Mouse (Mus musculus): Measurements from ENCODE around the gene Fkbp1a. TPM values are rescaled to one million over a fixed set of nuclear protein-coding genes. Genes with fewer than 3 reads are reported as not detected.

Gene Fkbp1a
- polyA plus RNA-seq, 1 experiment from 2014 or later, result 710 TPM

DNA sequence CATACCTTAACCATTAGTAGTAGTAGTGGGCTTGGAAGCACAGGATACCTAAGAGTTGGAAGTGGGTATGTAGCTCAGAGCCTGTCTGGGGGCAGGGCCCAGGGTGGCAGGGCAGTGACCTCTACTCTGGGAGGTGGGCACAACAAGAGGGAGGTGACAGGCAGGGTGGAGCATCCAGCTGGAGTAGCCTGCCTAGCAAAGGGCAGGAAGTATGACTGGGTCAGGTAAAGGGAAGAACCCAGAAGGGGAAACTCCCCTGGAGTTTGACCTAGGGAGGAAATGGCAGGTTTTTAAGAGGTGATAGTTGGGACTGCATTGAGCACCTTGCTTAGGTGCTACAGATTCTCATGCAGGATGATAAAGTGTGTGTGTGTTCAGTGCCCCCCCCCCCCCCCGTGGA, 38.7 kb downstream of the Fkbp1a start:
- no peak for DNase-seq (ENCODE audit: low spot score)

DNA sequence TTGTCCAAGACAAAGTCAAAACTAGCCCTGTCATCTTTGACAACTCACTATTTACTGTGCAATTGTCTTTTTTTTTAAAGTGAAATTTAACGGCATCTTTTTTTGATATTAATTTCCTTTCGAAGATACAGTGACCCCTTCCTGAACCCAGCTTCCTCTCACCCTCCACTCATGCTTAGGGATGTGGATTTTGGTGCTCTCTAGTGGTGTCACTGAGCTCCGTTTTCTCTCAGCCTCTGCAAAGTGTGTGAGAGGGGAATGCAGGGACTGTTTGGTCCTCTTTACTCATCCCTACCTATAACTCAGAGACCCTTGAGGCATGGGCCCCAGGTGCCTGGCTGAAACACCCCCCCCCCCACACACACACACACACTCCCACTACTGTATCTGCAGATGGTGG, 43.7 kb downstream of the Fkbp1a start:
- H3K36me3 ChIP-seq (ENCODE audit: control insufficient read depth, insufficient read depth, low read length), result no peaks in the 10 kb centered on the region
- H3K4me1 ChIP-seq (replicated peaks; ENCODE audit: control insufficient read depth, insufficient read depth, low read length), result no peaks in the 10 kb centered on the region
- no peaks in the 10 kb centered on the region for H3K9me3 ChIP-seq (ENCODE audit: control insufficient read depth, low read length)
- DNase-seq (ENCODE audit: low spot score) (no peak), ATAC-seq (replicated peaks; ENCODE audit: low FRiP score, low TSS enrichment, low read depth) (no peak)
- no peak overlapping the region for H3K4me3 ChIP-seq (ENCODE audit: low read depth, low read length)
- no peaks in the 10 kb centered on the region for H3K27me3 ChIP-seq (replicated peaks; ENCODE audit: control insufficient read depth, insufficient read depth, low read length)
- no peak overlapping the region for H3K27ac ChIP-seq (ENCODE audit: low read depth)
- no peak overlapping the region for H3K9ac ChIP-seq (ENCODE audit: low read length)
- WGBS, result 39% methylated on average over 3 of the region's 3 CpGs
- H3K4me2 ChIP-seq (ENCODE audit: low read length), result no peak overlapping the region

More for the DNA sequence above, 38.7 kb downstream of the Fkbp1a start:
- H3K27me3 ChIP-seq (replicated peaks; ENCODE audit: control insufficient read depth, insufficient read depth, low read length), result no peaks in the 10 kb centered on the region
- no peak overlapping the region for H3K4me3 ChIP-seq (ENCODE audit: low read depth, low read length)
- no peak overlapping the region for H3K9ac ChIP-seq (ENCODE audit: low read length)
- H3K4me2 ChIP-seq (ENCODE audit: low read length), result no peak overlapping the region
- ATAC-seq (replicated peaks; ENCODE audit: low FRiP score, low TSS enrichment, low read depth), result no peak
- whole genome bisulfite sequencing, result 17% methylated on average over 1 of the region's 1 CpGs
- no peak overlapping the region for H3K27ac ChIP-seq (ENCODE audit: low read depth)
- no peaks in the 10 kb centered on the region for H3K36me3 ChIP-seq (ENCODE audit: control insufficient read depth, insufficient read depth, low read length)
- H3K4me1 ChIP-seq (replicated peaks; ENCODE audit: control insufficient read depth, insufficient read depth, low read length), result peaks cover 4% of the 10 kb centered on the region; the same call in 1 of the 2 replicates
- no peaks in the 10 kb centered on the region for H3K9me3 ChIP-seq (ENCODE audit: control insufficient read depth, low read length)

DNA sequence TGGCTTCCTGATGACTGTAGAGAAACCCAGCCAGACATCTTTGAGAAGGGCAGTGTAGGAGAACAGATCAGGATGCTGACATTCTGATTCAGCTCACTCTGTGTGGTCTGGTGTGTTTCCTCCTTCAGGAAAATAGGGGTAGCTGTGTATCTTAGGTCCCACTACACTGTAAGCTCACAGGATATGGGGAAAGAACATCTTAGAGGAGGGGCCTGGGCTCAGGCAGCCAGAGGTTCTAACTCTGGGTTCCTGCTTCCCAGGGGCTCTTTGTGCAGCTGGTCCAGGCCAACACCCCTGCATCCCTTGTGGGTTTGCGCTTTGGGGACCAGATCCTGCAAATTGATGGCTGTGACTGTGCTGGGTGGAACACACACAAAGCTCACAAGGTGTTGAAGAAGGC, 44.5 kb downstream of the Fkbp1a start:
- DNase-seq (ENCODE audit: low spot score), result no peak
- WGBS, result 84% methylated on average over 1 of the region's 1 CpGs

GRCm38 (mm10) chr2:151587306-151587705, 45.0 kb downstream of the Fkbp1a start:
- H3K4me3 ChIP-seq (ENCODE audit: low read depth, low read length), result no peak overlapping the region

More for the DNA sequence above, 44.5 kb downstream of the Fkbp1a start:
- no peak overlapping the region for H3K27ac ChIP-seq (ENCODE audit: low read depth)
- no peak overlapping the region for H3K4me2 ChIP-seq (ENCODE audit: low read length)
- no peaks in the 10 kb centered on the region for H3K9me3 ChIP-seq (ENCODE audit: control insufficient read depth, low read length)
- no peak for ATAC-seq (replicated peaks; ENCODE audit: low FRiP score, low TSS enrichment, low read depth)
- H3K27me3 ChIP-seq (replicated peaks; ENCODE audit: control insufficient read depth, insufficient read depth, low read length), result no peaks in the 10 kb centered on the region
- H3K9ac ChIP-seq (ENCODE audit: low read length), result no peak overlapping the region
- no peaks in the 10 kb centered on the region for H3K36me3 ChIP-seq (ENCODE audit: control insufficient read depth, insufficient read depth, low read length)
- no peak overlapping the region for H3K4me3 ChIP-seq (ENCODE audit: low read depth, low read length)
- no peaks in the 10 kb centered on the region for H3K4me1 ChIP-seq (replicated peaks; ENCODE audit: control insufficient read depth, insufficient read depth, low read length)

GRCm38 (mm10) chr2:151598068-151598467, 55.8 kb downstream of the Fkbp1a start:
- 0 out of 2 replicates have a peak, but pooled peaks cover 3% of the 10 kb centered on the region for H3K27me3 ChIP-seq (replicated peaks; ENCODE audit: control insufficient read depth, insufficient read depth, low read length)
- no peak overlapping the region for H3K27ac ChIP-seq (ENCODE audit: low read depth)
- no peaks in the 10 kb centered on the region for H3K36me3 ChIP-seq (ENCODE audit: control insufficient read depth, insufficient read depth, low read length)
- WGBS, result 77% methylated on average over 2 of the region's 2 CpGs
- H3K4me2 ChIP-seq (ENCODE audit: low read length), result no peak overlapping the region
- no peak for DNase-seq (ENCODE audit: low spot score)
- H3K9ac ChIP-seq (ENCODE audit: low read length), result no peak overlapping the region
- ATAC-seq (replicated peaks; ENCODE audit: low FRiP score, low TSS enrichment, low read depth), result no peak
- H3K9me3 ChIP-seq (ENCODE audit: control insufficient read depth, low read length), result no peaks in the 10 kb centered on the region
- no peaks in the 10 kb centered on the region for H3K4me1 ChIP-seq (replicated peaks; ENCODE audit: control insufficient read depth, insufficient read depth, low read length)
- no peak overlapping the region for H3K4me3 ChIP-seq (ENCODE audit: low read depth, low read length)

More at GRCm38 (mm10) chr2:151587306-151587705, 45.0 kb downstream of the Fkbp1a start:
- DNase-seq (ENCODE audit: low spot score), result no peak
- no peak overlapping the region for H3K4me2 ChIP-seq (ENCODE audit: low read length)
- H3K9ac ChIP-seq (ENCODE audit: low read length), result no peak overlapping the region
- no peak overlapping the region for H3K27ac ChIP-seq (ENCODE audit: low read depth)
- no peaks in the 10 kb centered on the region for H3K27me3 ChIP-seq (replicated peaks; ENCODE audit: control insufficient read depth, insufficient read depth, low read length)
- no peaks in the 10 kb centered on the region for H3K36me3 ChIP-seq (ENCODE audit: control insufficient read depth, insufficient read depth, low read length)
- ATAC-seq (replicated peaks; ENCODE audit: low FRiP score, low TSS enrichment, low read depth), result no peak
- H3K9me3 ChIP-seq (ENCODE audit: control insufficient read depth, low read length), result no peaks in the 10 kb centered on the region
- 69% methylated on average over 9 of the region's 9 CpGs for WGBS
- no peaks in the 10 kb centered on the region for H3K4me1 ChIP-seq (replicated peaks; ENCODE audit: control insufficient read depth, insufficient read depth, low read length)

- no peak for ATAC-seq (replicated peaks; ENCODE audit: low FRiP score, low TSS enrichment, low read depth)
- no peak for DNase-seq (ENCODE audit: low spot score)
- Histone ChIP-seq H3K4me1 (replicated peaks; ENCODE audit: control insufficient read depth, insufficient read depth, low read length) (peaks cover 7% of the 10 kb centered on the region), H3K27ac (ENCODE audit: low read depth) (no peak overlapping the region), H3K9ac (ENCODE audit: low read length) (no peak overlapping the region), H3K27me3 (replicated peaks; ENCODE audit: control insufficient read depth, insufficient read depth, low read length) (no peaks in the 10 kb centered on the region), H3K4me3 (ENCODE audit: low read depth, low read length) (no peak overlapping the region), H3K4me2 (ENCODE audit: low read length) (no peak overlapping the region), H3K9me3 (ENCODE audit: control insufficient read depth, low read length) (no peaks in the 10 kb centered on the region), H3K36me3 (ENCODE audit: control insufficient read depth, insufficient read depth, low read length) (no peaks in the 10 kb centered on the region)
- WGBS, result 85% methylated on average over 4 of the region's 4 CpGs
These were observed 59.8 kb downstream of the Fkbp1a start for GRCm38 (mm10) chr2:151602106-151602505.

GRCm38 (mm10) chr2:151603630-151604029, 61.3 kb downstream of the Fkbp1a start:
- no peaks in the 10 kb centered on the region for H3K36me3 ChIP-seq (ENCODE audit: control insufficient read depth, insufficient read depth, low read length)
- ATAC-seq (replicated peaks; ENCODE audit: low FRiP score, low TSS enrichment, low read depth) (no peak), DNase-seq (ENCODE audit: low spot score) (no peak)
- H3K4me1 ChIP-seq (replicated peaks; ENCODE audit: control insufficient read depth, insufficient read depth, low read length), result peaks cover 7% of the 10 kb centered on the region
- H3K9ac ChIP-seq (ENCODE audit: low read length), result no peak overlapping the region
- H3K27ac ChIP-seq (ENCODE audit: low read depth), result no peak overlapping the region
- 41% methylated on average over 4 of the region's 4 CpGs for WGBS
- H3K9me3 ChIP-seq (ENCODE audit: control insufficient read depth, low read length), result no peaks in the 10 kb centered on the region
- H3K27me3 ChIP-seq (replicated peaks; ENCODE audit: control insufficient read depth, insufficient read depth, low read length), result no peaks in the 10 kb centered on the region
- H3K4me3 ChIP-seq (ENCODE audit: low read depth, low read length), result no peak overlapping the region
- no peak overlapping the region for H3K4me2 ChIP-seq (ENCODE audit: low read length)

- Histone ChIP-seq H3K4me3 (ENCODE audit: low read depth, low read length) (no peak overlapping the region), H3K4me2 (ENCODE audit: low read length) (no peak overlapping the region), H3K9me3 (ENCODE audit: control insufficient read depth, low read length) (no peaks in the 10 kb centered on the region), H3K9ac (ENCODE audit: low read length) (no peak overlapping the region), H3K27me3 (replicated peaks; ENCODE audit: control insufficient read depth, insufficient read depth, low read length) (no peaks in the 10 kb centered on the region), H3K27ac (ENCODE audit: low read depth) (no peak overlapping the region), H3K4me1 (replicated peaks; ENCODE audit: control insufficient read depth, insufficient read depth, low read length) (peaks cover 13% of the 10 kb centered on the region), H3K36me3 (ENCODE audit: control insufficient read depth, insufficient read depth, low read length) (no peaks in the 10 kb centered on the region)
- DNase-seq (ENCODE audit: low spot score), result no peak
- ATAC-seq (replicated peaks; ENCODE audit: low FRiP score, low TSS enrichment, low read depth), result no peak; the same call in 1 of the 2 replicates
- WGBS, result 38% methylated on average over 10 of the region's 11 CpGs
These were observed 63.2 kb downstream of the Fkbp1a start for GRCm38 (mm10) chr2:151605437-151605987.

DNA sequence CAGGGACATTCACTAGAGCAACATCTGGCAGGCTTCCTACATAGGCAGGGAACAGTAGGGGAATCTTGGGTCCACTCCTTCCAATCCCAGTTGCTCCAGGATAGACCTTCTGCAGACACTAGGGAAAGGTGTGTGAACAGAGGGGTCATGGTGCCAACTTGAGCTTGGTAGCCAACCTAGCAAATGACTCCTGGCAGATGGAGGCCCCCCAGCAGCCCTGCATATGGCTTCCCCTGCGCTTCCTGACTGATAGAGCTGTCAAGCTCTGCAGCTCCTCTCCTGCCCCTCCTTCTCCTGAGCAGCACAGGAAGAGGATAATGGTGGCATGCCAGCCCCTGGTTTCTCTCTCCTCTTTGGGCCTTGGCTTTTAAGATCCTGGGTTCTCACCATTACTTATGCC, 66.2 kb downstream of the Fkbp1a start:
- no peak for ATAC-seq (replicated peaks; ENCODE audit: low FRiP score, low TSS enrichment, low read depth)

More for the DNA sequence above, 66.2 kb downstream of the Fkbp1a start:
- no peak for DNase-seq (ENCODE audit: low spot score)
- H3K4me3 ChIP-seq (ENCODE audit: low read depth, low read length), result no peak overlapping the region
- no peaks in the 10 kb centered on the region for H3K27me3 ChIP-seq (replicated peaks; ENCODE audit: control insufficient read depth, insufficient read depth, low read length)
- H3K9me3 ChIP-seq (ENCODE audit: control insufficient read depth, low read length), result no peaks in the 10 kb centered on the region
- H3K27ac ChIP-seq (ENCODE audit: low read depth), result no peak overlapping the region
- no peaks in the 10 kb centered on the region for H3K36me3 ChIP-seq (ENCODE audit: control insufficient read depth, insufficient read depth, low read length)
- no peak overlapping the region for H3K9ac ChIP-seq (ENCODE audit: low read length)
- WGBS, result 80% methylated on average over 1 of the region's 1 CpGs
- peaks cover 13% of the 10 kb centered on the region for H3K4me1 ChIP-seq (replicated peaks; ENCODE audit: control insufficient read depth, insufficient read depth, low read length)
- no peak overlapping the region for H3K4me2 ChIP-seq (ENCODE audit: low read length)

Data from intestine, embryonic 14.5 days (tissue).